Mouse (Mus musculus): ENCODE measurements around the gene Gsta2.

DNA sequence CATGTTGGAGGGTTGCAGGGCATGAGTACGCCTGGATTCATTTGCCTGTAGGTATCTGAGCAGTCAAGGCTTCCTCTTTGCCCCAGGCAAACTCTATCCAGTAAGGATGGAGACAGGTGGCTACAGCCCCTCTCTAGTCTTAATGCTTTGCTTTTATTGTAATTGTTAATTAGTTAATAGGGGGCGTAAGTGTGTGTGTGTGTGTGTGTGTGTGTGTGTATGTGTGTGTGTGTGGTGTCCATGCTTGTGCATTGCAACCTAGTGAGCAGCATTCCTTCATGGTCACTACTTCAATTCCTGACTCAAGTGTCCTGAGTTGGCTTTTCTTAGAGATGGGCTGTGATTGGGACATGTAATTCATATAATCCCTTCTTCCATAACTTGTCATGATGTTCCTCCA lies 40.9 kb downstream of the Gsta2 start, which contains the start of gene Omt2a:
- TF ChIP-seq CTCF (IDR thresholded peaks at IDR 0.05; ENCODE audit: extremely low read depth, insufficient read length, insufficient replicate concordance, low read depth, low read length): no peak
- no peak for TF ChIP-seq POLR2A (IDR thresholded peaks at IDR 0.05; ENCODE audit: low read depth, low read length)

Data from small intestine, adult 2 months (tissue).